Mouse (Mus musculus): ENCODE measurements around the gene Cdhr5.

DNA sequence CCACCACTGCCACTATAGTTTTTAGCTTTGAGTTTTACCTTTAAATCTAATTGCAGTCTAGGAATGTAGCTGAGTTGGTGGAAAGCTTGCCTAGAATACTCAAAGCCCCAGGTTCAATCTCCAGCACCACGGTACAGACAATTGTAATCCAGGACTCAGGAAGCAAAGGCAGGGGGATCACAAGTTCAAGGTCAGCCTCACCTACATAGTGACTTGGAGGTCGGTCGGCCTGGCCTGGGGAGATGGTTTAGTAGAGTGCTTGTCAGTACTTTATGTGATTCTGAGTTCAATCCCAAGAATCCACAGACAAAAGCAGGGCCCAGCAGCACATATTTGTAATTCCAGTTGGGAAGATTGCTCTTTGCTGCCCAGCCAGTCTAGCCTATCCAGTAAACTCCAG lies 11.5 kb upstream of the Cdhr5 start:
- TF ChIP-seq MAFK (IDR thresholded peaks at IDR 0.05; ENCODE audit: insufficient read depth, low read depth, low read length) (no peak), HCFC1 (IDR thresholded peaks at IDR 0.05; ENCODE audit: borderline replicate concordance, insufficient read depth, low read length) (no peak), ZNF384 (IDR thresholded peaks at IDR 0.05; ENCODE audit: low read depth, low read length) (no peak)
